Mouse (Mus musculus) lung, postnatal 0 days (tissue): ENCODE results near the gene Rpl10.

Source experiments
- CTCF ChIP-seq: IDR thresholded peaks from 2 replicates; pipeline ENCODE4 v1.5.1; 2016; ENCODE audit warnings: antibody characterized with exemption, mild to moderate bottlenecking
- EP300 ChIP-seq: IDR thresholded peaks from 2 replicates; pipeline ENCODE4 v1.6.1; 2016; ENCODE audit warnings: antibody characterized with exemption, mild to moderate bottlenecking, control low read depth

DNA sequence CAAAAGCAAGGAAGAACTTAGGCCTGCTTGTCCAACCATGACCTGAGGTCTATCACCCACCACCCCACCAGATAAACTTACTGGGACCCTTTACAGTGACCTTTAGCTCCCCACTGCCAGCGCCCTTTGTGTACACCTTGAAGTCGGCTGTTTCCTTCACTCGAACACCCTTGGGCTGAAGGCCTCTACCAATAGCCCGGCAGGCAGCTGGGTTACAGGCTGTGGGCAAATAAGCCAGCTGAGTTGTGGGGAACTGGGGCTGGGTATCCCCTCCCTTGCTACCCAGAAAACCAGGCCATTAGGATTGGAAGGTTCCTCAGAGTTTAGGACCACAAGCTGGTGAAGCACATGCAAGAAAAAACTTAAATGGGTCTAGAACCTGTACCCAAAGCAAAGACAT, 30.3 kb upstream of the Rpl10 start:
- TF ChIP-seq CTCF = no peak
- no peak for TF ChIP-seq EP300
